Mouse (Mus musculus) neural tube, embryonic 12.5 days (tissue): Measurements from ENCODE around the gene 1700088E04Rik. TPM values are rescaled to one million over a fixed set of nuclear protein-coding genes. Genes with fewer than 3 reads are reported as not detected.

Experiments used
- ATAC-seq: fragments of 200-750 bp; cut with Nextera tagmentation; 2 replicates; pipeline ENCODE4 v1.8.0; 2017; ENCODE audit warnings: low read depth, mild to moderate bottlenecking, moderate TSS enrichment, moderate library complexity; ENCODE audit not compliant: low FRiP score
- H3K27ac ChIP-seq: fragments of 300-500 bp; sonication (generic); 2 replicates; pipeline ENCODE4 v1.5.1; 2016
- H3K27me3 ChIP-seq: fragments of 300-500 bp; sonication (generic); replicated peaks from 2 replicates; pipeline ENCODE4 v1.6.1; 2016; ENCODE audit warnings: mild to moderate bottlenecking
- H3K36me3 ChIP-seq: fragments of 300-500 bp; sonication (generic); 2 replicates; pipeline ENCODE4 v1.6.1; 2016; ENCODE audit warnings: mild to moderate bottlenecking
- H3K4me1 ChIP-seq: fragments of 300-500 bp; sonication (generic); 2 replicates; pipeline ENCODE4 v1.6.1; 2016
- H3K4me2 ChIP-seq: fragments of 300-500 bp; sonication (generic); replicated peaks from 2 replicates; pipeline ENCODE4 v1.6.1; 2016; ENCODE audit warnings: mild to moderate bottlenecking
- H3K4me3 ChIP-seq: fragments of 300-500 bp; sonication (generic); 2 replicates; pipeline ENCODE4 v1.5.1; 2016
- H3K9ac ChIP-seq: fragments of 300-500 bp; sonication (generic); 2 replicates; pipeline ENCODE4 v1.6.1; 2016; ENCODE audit warnings: mild to moderate bottlenecking
- H3K9me3 ChIP-seq: fragments of 300-500 bp; sonication (generic); 2 replicates; pipeline ENCODE4 v1.6.1; 2016; ENCODE audit warnings: mild to moderate bottlenecking
- WGBS: fragments of 180-500 bp; shearing (Covaris S2); methylation state at CpG from one replicate; pipeline ENCODE4 v1.1.7; 2016; 5-methylcytosine and 5-hydroxymethylcytosine counted together
- polyA plus RNA-seq: library from polyadenylated mRNA; unstranded; fragments of >200 nt; fragmentation: Nextera tagmentation; extraction: Ambion mirVana; gene quantifications from 2 replicates; pipeline ENCODE4 v1.2.1, GENCODE M21; 2016

The 1700088E04Rik gene
- polyA plus RNA-seq = 9.4 and 11.7 TPM in 2 replicates

DNA sequence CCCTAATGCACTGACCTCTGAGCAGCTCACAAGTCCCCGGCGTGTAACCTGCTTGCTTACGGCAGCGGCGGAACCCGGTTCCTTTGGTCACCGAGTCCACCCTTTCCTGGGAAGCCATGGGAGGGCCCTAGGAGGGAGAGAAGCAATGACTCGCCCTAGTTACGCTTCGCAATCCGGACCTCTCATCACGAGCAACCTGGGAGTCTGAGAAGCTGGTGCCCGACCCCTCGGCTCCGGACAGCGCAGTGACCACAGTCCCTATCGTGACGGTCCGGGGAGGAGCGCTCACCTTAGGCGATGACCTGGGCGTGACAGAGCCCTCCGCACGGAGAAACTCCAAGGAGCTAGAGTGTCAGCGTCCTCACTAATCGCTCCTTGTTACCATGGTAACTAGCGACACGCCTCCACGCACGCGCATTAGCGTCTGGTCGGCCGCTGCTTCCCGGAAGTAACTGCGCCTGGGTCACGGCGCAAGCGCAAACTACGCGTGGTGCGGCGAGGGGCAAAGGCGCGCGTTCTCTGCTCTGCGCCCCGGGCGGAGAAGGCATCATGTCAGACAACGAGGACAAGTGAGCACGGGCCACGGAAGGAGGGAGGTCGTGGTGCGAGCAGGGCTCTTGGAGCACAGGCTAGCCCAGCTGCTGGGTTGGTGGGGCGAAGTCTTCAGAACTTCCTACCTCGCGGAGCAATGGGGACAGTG, at the start of gene 1700088E04Rik, which contains the start of gene Polr2f:
Gene 1700088E04Rik (minus strand): TSS at position 388 of the 700 bp plus-strand sequence.
Gene Polr2f (plus strand): TSS at position 144 of the 700 bp plus-strand sequence.
- under 1% methylated on average over 57 of the region's 57 CpGs for WGBS
- Histone ChIP-seq H3K4me3 (peak within 1 kb of the TSS; percentile 84), H3K9me3 (no peaks in the 10 kb centered on the region), H3K27ac (no peak within 1 kb of the TSS), H3K27me3 (no peaks in the 10 kb centered on the region), H3K4me2 (peak within 1 kb of the TSS; percentile 95), H3K36me3 (peaks cover 23% of the 10 kb centered on the region), H3K4me1 (peaks cover 17% of the 10 kb centered on the region), H3K9ac (peak within 1 kb of the TSS; percentile 79)
- peak; percentile 91 for ATAC-seq

DNA sequence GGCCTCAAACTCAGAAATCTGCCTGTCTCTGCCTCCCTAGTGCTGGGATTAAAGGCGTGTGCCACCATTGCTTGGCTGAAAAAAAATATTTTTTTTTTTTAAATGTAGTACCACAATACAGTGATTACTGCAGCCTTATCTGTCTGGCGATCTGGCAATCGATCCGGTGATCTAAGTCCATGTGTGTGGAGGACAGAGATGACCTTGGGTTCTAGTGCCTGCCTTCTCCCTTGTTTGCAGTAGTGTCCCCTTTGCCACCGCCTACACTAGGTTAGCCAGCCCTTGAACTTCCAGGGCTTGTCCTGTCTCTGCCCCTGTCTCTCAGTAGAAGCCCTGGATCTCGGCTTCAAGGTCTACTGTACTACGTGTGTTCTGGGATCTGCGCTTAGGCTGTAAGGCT, 46.8 kb upstream of the 1700088E04Rik start:
- no peak for ATAC-seq
- Histone ChIP-seq H3K36me3 (no peaks in the 10 kb centered on the region), H3K4me3 (no peak overlapping the region), H3K9me3 (no peaks in the 10 kb centered on the region), H3K4me2 (no peak overlapping the region), H3K27ac (no peak overlapping the region), H3K27me3 (no peaks in the 10 kb centered on the region), H3K9ac (no peak overlapping the region), H3K4me1 (peaks cover 6% of the 10 kb centered on the region)
- 94% methylated on average over 8 of the region's 8 CpGs for WGBS

DNA sequence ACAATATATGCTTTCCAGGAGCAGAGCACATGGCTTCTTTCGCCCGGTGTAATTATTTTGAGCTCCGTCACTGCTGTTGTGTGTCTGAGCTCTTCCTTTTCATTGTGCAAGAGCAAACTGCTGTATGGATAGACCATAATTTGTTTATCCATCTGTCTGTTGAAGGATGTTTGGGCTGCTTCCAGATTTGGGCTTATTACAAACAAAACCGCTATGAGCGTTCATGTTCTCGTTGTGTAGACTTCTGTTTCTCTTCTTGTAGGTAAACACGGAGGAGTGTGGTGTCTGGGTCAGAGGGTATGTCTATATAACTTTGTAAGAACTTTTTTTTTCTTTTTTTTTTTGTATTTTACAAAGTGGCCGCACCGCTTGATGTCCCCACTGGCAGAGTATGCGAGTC, 44.2 kb upstream of the 1700088E04Rik start:
- Histone ChIP-seq H3K9me3 (no peaks in the 10 kb centered on the region), H3K27ac (no peak overlapping the region), H3K27me3 (no peaks in the 10 kb centered on the region), H3K36me3 (no peaks in the 10 kb centered on the region), H3K4me3 (no peak overlapping the region), H3K4me2 (no peak overlapping the region), H3K9ac (no peak overlapping the region), H3K4me1 (no peaks in the 10 kb centered on the region)
- no peak for ATAC-seq
- WGBS = 90% methylated on average over 10 of the region's 10 CpGs

DNA sequence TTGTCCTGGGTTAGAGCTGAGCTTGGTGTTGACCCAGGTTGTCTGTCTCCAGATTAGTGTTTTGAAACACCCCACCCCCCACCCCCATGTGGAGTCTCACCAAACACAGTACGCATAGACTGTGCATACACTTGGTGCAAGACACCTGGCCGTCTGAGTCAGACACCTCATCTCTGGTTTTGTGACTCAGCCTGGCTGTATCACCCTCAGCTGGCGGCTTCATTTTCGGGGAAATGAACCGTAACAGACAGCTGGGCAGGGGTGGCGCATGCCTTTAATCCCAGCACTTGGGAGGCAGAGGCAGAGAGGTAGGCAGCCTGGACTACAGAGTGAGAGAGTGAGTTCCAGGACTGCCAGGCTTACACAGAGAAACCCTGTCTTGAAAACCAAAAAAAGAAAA, 35.9 kb upstream of the 1700088E04Rik start:
- 51% methylated on average over 6 of the region's 6 CpGs for WGBS
- H3K4me3 ChIP-seq = no peak overlapping the region
- no peak overlapping the region for H3K27ac ChIP-seq
- ATAC-seq = no peak
- no peak overlapping the region for H3K9ac ChIP-seq
- peaks cover 17% of the 10 kb centered on the region; the same call in 1 of the 2 replicates for H3K4me1 ChIP-seq
- H3K9me3 ChIP-seq = no peaks in the 10 kb centered on the region
- H3K4me2 ChIP-seq = no peak overlapping the region
- no peaks in the 10 kb centered on the region for H3K27me3 ChIP-seq
- no peaks in the 10 kb centered on the region for H3K36me3 ChIP-seq

DNA sequence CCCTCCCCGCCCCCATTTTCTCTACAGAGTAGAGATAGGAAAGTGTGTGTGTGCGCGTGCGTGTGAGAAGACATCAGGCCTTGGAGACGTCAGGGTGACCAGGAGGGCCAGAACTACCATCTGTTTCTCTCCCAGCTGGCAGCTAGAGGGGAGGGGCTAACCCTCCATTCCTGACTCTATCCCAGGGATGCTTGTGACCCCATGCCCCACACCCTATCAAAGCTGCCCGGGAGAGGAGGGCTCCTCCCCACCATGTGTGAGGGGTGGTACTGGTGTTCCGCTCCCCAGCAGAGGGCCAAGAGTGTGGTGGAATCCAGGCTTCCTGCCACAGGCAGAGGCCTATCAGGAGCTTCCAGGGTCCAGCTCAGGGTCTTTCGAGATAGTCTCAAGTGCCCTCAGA, 25.7 kb upstream of the 1700088E04Rik start:
- no peaks in the 10 kb centered on the region for H3K9me3 ChIP-seq
- peaks cover 39% of the 10 kb centered on the region for H3K4me1 ChIP-seq
- no peak overlapping the region for H3K9ac ChIP-seq
- H3K27ac ChIP-seq = no peak overlapping the region
- peaks cover 49% of the 10 kb centered on the region for H3K27me3 ChIP-seq
- ATAC-seq = 0 out of 2 replicates have a peak, but pooled peaks have one; percentile 31
- WGBS = 40% methylated on average over 8 of the region's 8 CpGs
- H3K4me3 ChIP-seq = no peak overlapping the region
- H3K36me3 ChIP-seq = no peaks in the 10 kb centered on the region
- H3K4me2 ChIP-seq = peak overlapping the region; percentile 35

DNA sequence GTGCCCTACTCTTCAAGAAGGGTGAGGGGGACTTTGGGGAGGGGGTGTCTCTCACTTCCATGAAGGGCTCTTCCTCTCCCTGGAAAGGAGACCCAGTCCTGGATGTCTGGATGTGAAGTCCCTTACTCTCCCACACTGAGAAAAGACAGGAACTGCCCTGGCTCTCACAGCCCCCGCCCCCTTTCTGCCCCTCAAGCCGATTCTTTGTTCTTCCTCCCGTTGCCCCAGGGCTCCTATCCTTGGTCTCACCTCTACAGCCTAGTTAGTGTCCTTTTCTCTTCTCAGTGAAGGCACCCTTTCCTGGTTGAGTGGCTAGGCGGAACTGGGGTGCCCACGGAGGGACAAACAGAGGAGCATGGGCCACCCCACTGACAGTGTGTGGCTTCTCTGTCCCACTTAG, 24.1 kb upstream of the 1700088E04Rik start, which contains the start of gene Sox10:
Gene Sox10 (minus strand): TSS at position 101 of the 400 bp plus-strand sequence.
- peak within 1 kb of the TSS; percentile 43 for H3K4me2 ChIP-seq
- peak within 1 kb of the TSS; percentile 33 for H3K4me3 ChIP-seq
- no peak for ATAC-seq
- H3K9ac ChIP-seq = peak within 1 kb of the TSS; percentile 29; the same call in 1 of the 2 replicates
- H3K4me1 ChIP-seq = peaks cover 39% of the 10 kb centered on the region
- WGBS = 50% methylated on average over 5 of the region's 5 CpGs
- H3K36me3 ChIP-seq = no peaks in the 10 kb centered on the region
- no peak within 1 kb of the TSS for H3K27ac ChIP-seq
- no peaks in the 10 kb centered on the region for H3K9me3 ChIP-seq
- peaks cover 64% of the 10 kb centered on the region for H3K27me3 ChIP-seq

DNA sequence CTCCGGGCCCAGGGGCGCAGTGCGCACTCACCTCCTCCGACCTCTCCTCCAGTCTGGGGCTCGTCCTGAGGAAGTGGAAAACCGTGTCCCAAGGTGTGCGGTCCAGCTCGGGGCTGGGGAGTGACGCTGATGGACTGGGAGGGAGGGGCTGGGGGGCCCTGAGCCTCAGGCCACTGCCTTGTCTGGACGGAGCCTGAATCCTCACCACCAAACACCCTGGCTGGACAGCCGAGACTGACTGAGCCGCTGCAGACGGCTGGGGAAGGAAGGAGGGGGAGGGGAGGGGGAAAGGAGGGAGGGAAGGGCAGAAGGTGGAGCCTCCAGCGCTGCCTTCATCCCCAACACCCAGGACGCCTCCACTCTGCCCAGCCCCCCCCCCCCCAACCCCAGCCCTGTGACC, 23.2 kb upstream of the 1700088E04Rik start:
- Histone ChIP-seq H3K9ac (peak overlapping the region; percentile 29; the same call in 1 of the 2 replicates), H3K9me3 (no peaks in the 10 kb centered on the region), H3K27me3 (peaks cover 68% of the 10 kb centered on the region), H3K4me1 (peaks cover 35% of the 10 kb centered on the region), H3K36me3 (no peaks in the 10 kb centered on the region), H3K4me3 (peak overlapping the region; percentile 33), H3K4me2 (peak overlapping the region; percentile 43), H3K27ac (no peak overlapping the region)
- ATAC-seq = no peak
- 5% methylated on average over 12 of the region's 15 CpGs for WGBS

DNA sequence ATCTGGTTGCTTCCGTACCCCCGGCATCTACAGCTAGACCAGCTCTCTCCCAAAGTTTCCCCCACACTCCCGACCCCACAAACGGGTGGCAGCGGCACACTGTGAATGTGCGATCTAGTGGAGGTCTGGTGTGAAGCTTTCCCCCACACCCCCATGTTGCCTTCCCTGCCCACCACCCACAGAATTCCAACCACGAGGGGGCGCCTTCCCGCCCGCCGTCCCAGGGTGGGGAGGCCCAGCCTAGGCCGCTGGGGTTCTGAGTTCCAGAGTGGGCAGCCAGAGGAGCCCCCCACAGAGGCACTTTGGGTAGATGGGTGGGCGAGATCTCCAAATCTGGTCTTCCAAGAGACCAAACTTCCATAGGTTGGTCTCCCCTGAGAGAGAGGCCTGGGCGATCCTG, 21.8 kb upstream of the 1700088E04Rik start:
- H3K4me1 ChIP-seq = peaks cover 34% of the 10 kb centered on the region
- WGBS = 40% methylated on average over 14 of the region's 14 CpGs
- peak overlapping the region; percentile 43 for H3K4me2 ChIP-seq
- peaks cover 62% of the 10 kb centered on the region for H3K27me3 ChIP-seq
- H3K9ac ChIP-seq = peak overlapping the region; percentile 48
- H3K9me3 ChIP-seq = no peaks in the 10 kb centered on the region
- H3K36me3 ChIP-seq = no peaks in the 10 kb centered on the region
- peak overlapping the region; percentile 33 for H3K4me3 ChIP-seq
- no peak for ATAC-seq
- H3K27ac ChIP-seq = no peak overlapping the region

DNA sequence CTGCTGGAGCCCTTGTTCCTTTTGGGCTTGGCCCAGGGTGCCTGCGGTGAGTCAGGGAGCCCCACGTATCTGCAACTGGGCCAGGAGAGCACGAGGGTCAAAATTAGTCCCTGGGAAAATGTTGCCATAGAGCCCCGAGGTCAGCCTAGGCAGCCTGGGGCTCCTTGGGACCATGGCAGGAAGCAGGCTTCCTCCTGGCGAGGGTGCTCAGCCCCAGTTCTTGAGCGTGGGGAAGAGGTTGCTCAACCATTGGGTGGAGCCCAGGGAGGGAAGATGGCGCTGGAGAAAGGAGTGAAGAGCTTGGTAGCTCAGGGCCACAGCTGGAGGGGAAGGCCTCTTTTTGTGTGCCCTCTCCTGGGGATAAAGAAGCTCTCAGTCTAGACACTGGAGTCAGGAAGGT, 21.2 kb upstream of the 1700088E04Rik start:
- H3K4me1 ChIP-seq = peaks cover 34% of the 10 kb centered on the region
- no peaks in the 10 kb centered on the region for H3K36me3 ChIP-seq
- 0 out of 2 replicates have a peak overlapping the region, but pooled peaks have one; percentile 48 for H3K9ac ChIP-seq
- no peak overlapping the region for H3K27ac ChIP-seq
- peaks cover 61% of the 10 kb centered on the region for H3K27me3 ChIP-seq
- 74% methylated on average over 7 of the region's 7 CpGs for WGBS
- H3K9me3 ChIP-seq = no peaks in the 10 kb centered on the region
- no peak for ATAC-seq
- peak overlapping the region; percentile 43 for H3K4me2 ChIP-seq
- H3K4me3 ChIP-seq = peak overlapping the region; percentile 33

DNA sequence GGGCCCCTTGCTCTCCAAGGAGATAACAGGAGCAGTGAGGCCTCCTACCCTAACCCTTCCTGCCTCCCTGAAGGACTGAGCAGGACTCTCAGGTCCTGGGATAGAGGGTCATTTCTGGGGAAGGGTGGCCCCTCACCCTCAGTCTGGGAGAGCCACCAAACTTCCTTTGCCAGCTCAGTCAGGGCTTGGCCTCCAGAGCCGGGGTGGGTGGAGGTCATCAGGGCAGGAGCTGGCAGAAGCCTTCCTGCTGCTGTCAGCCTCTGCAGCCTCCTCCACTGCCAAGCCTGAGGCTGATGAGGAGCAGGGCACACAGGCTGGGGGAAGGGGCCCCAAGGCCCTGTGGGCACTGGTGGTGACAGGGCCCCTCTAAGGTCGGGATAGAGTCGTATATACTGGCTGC, 14.5 kb upstream of the 1700088E04Rik start:
- H3K9me3 ChIP-seq = no peaks in the 10 kb centered on the region
- H3K27ac ChIP-seq = no peak overlapping the region
- ATAC-seq = no peak
- WGBS = 16% methylated on average over 3 of the region's 3 CpGs
- H3K4me1 ChIP-seq = peaks cover 35% of the 10 kb centered on the region
- H3K4me3 ChIP-seq = no peak overlapping the region
- no peak overlapping the region for H3K4me2 ChIP-seq
- peaks cover 8% of the 10 kb centered on the region for H3K27me3 ChIP-seq
- H3K9ac ChIP-seq = no peak overlapping the region
- peaks cover 17% of the 10 kb centered on the region for H3K36me3 ChIP-seq

DNA sequence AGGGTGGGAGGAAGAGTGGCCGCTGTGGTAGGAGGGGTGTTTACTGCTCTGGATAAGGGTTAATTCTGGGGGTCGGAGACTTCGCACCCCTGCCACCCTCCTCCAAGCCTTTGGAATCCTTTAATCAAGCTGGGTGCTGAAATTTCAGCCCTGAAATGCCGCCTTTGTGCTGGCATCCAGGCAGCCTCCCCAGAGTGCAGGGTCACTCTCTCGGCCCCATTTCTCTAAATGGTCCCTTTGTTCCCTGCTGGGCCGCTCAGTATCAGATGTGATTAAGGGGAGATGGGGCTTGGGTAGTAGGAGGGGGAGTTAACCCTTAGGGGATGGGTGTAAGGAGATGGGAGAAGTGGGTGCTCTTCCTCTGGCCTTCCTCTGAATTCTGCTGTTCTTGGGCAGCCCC, 11.7 kb upstream of the 1700088E04Rik start:
- H3K27me3 ChIP-seq = no peaks in the 10 kb centered on the region
- H3K9me3 ChIP-seq = no peaks in the 10 kb centered on the region
- H3K36me3 ChIP-seq = peaks cover 32% of the 10 kb centered on the region
- H3K4me3 ChIP-seq = no peak overlapping the region
- no peak; the same call in 1 of the 2 replicates for ATAC-seq
- H3K4me2 ChIP-seq = no peak overlapping the region
- peaks cover 35% of the 10 kb centered on the region for H3K4me1 ChIP-seq
- 40% methylated on average over 6 of the region's 6 CpGs for WGBS
- H3K9ac ChIP-seq = no peak overlapping the region
- H3K27ac ChIP-seq = no peak overlapping the region; the same call in none of the 2 replicates

DNA sequence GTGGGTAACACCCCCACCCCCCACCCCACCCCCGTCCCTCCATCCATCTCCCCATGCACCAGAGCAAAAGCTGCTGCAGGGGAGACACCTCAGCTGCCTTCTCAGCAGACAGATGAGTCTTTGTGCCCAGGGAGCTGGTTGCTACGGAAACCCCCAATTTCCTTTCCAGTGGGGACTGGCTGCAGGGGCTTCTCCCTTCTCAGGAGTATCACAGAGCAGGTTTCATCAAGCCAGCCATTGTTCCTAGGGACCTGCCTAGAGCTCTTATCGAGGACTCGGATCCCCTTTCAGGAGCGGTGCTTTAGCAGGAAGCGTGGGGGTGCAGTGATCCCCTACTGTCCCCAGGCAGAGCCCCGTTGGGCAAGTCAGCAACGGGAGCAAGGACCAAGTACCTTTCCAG, 10.8 kb upstream of the 1700088E04Rik start:
- Histone ChIP-seq H3K36me3 (peaks cover 40% of the 10 kb centered on the region), H3K4me1 (peaks cover 35% of the 10 kb centered on the region), H3K27ac (peak overlapping the region; percentile 73), H3K9me3 (no peaks in the 10 kb centered on the region), H3K27me3 (no peaks in the 10 kb centered on the region), H3K4me2 (peak overlapping the region; percentile 19), H3K9ac (peak overlapping the region; percentile 34), H3K4me3 (no peak overlapping the region)
- ATAC-seq = peak; percentile 26
- WGBS = 49% methylated on average over 8 of the region's 8 CpGs
